Mouse (Mus musculus) small intestine, adult 2 months (tissue): Measurements from ENCODE around the gene Ifna11.

Source experiments
- CTCF ChIP-seq: fragments of 200-500 bp; IDR thresholded peaks from 2 replicates; pipeline ENCODE4 v1.5.1; 2012; ENCODE audit warnings: low read depth, mild to moderate bottlenecking, control low read depth, inconsistent platforms, low read length, moderate library complexity, mixed read lengths; ENCODE audit not compliant: insufficient replicate concordance, insufficient read length; ENCODE audit errors: extremely low read depth
- POLR2A ChIP-seq: fragments of 200-500 bp; IDR thresholded peaks from 2 replicates; pipeline ENCODE4 v1.6.1; 2012; ENCODE audit warnings: low read depth, mild to moderate bottlenecking, control low read depth, inconsistent platforms, low read length, moderate library complexity

DNA sequence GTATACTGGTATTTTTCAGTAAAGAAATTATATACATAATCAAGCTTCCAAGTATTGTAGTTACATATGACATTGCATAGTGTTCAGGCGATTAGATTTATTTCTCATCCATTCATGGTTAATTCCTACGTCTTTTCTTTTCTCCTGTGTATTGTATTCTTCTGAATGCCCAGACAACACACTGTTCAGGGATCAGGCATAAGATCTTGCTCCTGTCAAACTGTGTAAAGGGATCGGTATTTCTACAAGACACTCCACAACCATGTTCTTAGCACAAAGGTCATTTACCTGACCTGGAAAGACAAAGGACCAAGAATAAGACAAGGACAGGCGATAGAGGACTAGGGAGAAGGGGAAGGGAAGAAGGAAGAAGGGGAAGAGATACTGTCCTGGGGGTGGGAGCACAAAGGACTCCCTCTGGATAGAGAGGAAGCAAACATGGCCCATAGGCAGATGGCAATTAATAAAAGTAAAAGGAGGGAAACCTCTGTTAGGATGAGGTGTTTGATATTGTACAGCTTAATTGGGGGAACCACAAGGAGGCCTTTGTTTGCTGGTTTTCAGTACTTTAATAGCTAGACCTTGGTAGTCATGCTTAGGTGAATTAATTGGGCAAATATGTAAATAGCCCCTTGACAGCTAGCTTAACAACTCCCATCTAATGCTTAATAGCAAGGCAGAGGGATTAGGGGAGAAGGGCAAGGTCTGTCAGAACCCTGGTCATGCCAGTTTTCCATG, 31.4 kb downstream of the Ifna11 start:
- TF ChIP-seq CTCF (no peak), POLR2A (no peak)
